Mouse (Mus musculus) frontal cortex, postnatal 14 days (tissue): ENCODE data around the gene Olfr394.
"Not testable (repeated sequence)": the region's sequence is repeated elsewhere in the genome, so short reads cannot be mapped to it uniquely, and the experiment has no call there.

Experiments
- DNase-seq, 2 experiments: peaks; one replicate each; pipeline ENCODE4 v3.0.0; 2022; ENCODE audit warnings: low spot score in 2 of 2

Gene Olfr394

GRCm38 (mm10) chr11:73890671-73891070 is at the start of gene Olfr394:
Olfr394 (minus strand) TSS chr11:73890771.
- no peak for DNase-seq

DNA sequence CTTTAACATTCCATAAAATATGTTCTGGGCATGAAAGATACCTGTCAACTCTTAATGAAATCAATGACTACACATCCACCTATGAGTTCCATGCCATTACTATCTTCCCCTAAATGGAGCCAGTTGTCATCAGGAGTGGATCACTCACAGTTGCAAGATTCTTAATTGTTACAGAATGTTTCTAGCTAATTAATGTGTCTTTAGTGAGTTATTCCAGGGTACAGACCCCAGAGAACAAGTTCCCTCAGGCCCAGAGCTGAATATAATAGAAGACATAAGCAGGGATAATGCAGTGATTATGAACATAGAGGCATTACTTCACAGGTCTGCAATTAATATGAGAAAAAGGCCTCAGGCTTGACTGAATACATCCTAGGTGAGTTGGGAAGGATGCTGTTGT is 45.8 kb upstream of the Olfr394 start, which contains the start of gene Olfr23:
Gene Olfr23 (plus strand): TSS at position 301 of the 400 bp plus-strand sequence.
- DNase-seq: no peak

- not testable (repeated sequence) for DNase-seq
Observed at GRCm38 (mm10) chr11:73909199-73909598, 18.6 kb upstream of the Olfr394 start, which contains the start of gene Olfr395. Olfr395 (minus strand) TSS chr11:73909299.

DNA sequence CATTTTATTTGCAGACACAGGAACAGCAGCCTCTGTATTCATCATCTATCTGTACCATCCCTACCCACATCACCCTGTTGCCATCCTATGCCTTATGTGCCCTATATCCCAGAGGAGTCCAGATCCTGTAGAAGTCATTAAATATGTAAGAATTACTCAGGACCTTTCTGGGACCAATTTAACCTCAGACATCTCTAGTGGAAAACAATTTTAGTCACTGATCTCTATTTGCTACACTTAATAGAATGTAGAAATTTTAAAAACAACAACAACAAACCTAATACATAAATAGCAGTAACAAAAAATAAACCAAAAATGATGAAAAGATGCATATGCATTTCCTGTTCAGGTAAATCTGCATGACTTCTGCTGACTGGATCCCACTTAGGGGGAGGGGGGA is 39.2 kb downstream of the Olfr394 start, which contains the start of gene Olfr393:
Gene Olfr393 (minus strand): TSS at position 101 of the 400 bp plus-strand sequence.
- DNase-seq: no peak
